Mouse (Mus musculus) cerebellum, adult 2 months (tissue): ENCODE measurements around the gene Sgpl1.

Experiments
- CTCF ChIP-seq: fragments of 200-500 bp; IDR thresholded peaks from 2 replicates; pipeline ENCODE4 v1.5.1; 2011; ENCODE audit warnings: low read depth, mild to moderate bottlenecking, control low read depth, low read length, moderate library complexity, borderline replicate concordance; ENCODE audit not compliant: insufficient read depth
- POLR2A ChIP-seq: fragments of 200-500 bp; IDR thresholded peaks from 2 replicates; pipeline ENCODE4 v1.6.1; 2011; ENCODE audit warnings: low read length, control low read depth, borderline replicate concordance; ENCODE audit not compliant: insufficient read depth

DNA sequence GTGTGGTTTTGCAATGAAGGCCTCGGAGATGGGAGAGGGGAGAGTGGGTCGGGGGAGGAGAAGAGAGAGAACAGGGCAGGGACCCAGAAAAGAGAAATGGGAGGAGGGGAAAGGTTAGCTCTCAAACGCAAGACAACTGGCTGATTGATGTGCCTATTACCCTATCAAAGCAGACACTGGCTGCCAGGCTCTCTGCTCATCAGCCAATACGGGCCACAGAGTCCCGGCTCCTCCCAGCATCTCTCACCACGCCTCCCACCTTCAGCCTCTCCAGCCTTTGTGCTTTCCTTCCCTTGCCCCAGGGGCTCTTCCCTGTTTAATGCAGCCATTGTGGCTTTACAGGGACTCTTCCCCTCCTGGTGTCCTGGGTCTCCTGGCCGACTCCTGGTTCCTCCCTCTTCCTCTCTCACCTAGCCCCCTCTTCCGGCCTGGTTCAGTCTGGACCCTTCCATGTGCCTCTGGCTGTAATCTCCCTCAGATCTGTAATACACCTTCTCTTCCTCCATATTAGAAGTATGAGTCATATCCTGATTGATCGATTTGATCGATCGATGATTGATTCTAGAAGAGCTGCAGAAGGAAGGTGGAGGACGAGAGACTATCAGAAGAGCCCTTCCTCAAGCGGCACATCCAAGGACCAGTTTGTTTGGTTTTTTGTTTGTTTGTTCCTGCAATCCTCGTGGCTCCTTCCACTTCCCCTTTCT lies 67.1 kb downstream of the Sgpl1 start:
- TF ChIP-seq POLR2A, result no peak
- no peak for TF ChIP-seq CTCF
